Mouse (Mus musculus) erythroblast, embryonic 14.5 days (primary cell): ENCODE results near the gene Cgas.

Source experiments
- GATA1 ChIP-seq: IDR thresholded peaks from 2 replicates; pipeline ENCODE4 v1.6.1; 2012; ENCODE audit warnings: low read length, inconsistent platforms, mixed read lengths
- TAL1 ChIP-seq: IDR thresholded peaks from 3 replicates; pipeline ENCODE4 v1.6.1; 2012; ENCODE audit warnings: low read length, inconsistent platforms, mixed read lengths

DNA sequence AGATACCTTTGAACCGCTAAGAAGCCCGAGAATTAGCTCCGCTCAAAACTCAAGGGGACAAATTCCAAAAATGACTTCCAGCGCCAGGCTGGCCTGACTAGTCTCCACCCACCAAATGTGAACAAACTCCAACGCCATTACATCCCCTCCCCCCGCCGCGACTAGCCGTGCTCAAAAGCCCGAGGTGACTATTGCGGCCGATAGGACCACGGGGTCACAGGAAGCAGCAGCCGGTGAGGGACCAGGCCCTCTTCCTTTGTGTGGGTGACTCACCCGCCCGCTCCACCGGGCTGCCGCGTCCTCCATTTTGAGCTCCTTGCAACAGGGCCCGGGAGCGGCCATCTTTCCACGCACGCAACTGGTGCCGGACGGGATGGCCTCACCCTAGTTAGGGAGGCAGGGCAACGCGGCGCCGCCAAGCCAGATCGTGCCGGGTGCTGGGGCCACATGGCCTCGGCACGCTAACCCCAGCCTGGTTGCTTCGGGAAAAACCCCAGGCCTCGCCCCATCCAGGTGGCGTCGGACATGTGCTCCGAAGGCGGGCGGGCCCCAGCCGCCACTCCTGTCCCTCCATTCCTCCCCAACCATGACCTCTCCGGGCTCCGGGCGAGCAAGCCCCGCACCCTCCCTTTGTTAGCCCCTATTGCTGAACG, 37.8 kb upstream of the Cgas start:
- TF ChIP-seq TAL1: no peak
- TF ChIP-seq GATA1: no peak
